Mouse (Mus musculus) kidney, postnatal 10 days (tissue): ENCODE measurements around the gene Sptlc3.
A peak's percentile ranks its signal among the peaks of the same experiment; 100 is the strongest.

Experiments used
- DNase-seq: peaks from one replicate; pipeline ENCODE4 v3.0.0; 2021; ENCODE audit warnings: mixed read lengths

Sptlc3 gene

GRCm38 (mm10) chr2:139493836-139494235, at the start of gene Sptlc3:
Sptlc3 (plus strand) TSS chr2:139493913.
- DNase-seq: no peak

GRCm38 (mm10) chr2:139467726-139468125, 26.0 kb upstream of the Sptlc3 start:
- no peak for DNase-seq

- no peak for DNase-seq
These were observed 5.0 kb upstream of the Sptlc3 start for GRCm38 (mm10) chr2:139488708-139489107.

- no peak for DNase-seq
These were observed 916 bp downstream of the Sptlc3 start for GRCm38 (mm10) chr2:139494629-139495028.

- no peak for DNase-seq
These were observed 68.3 kb downstream of the Sptlc3 start for GRCm38 (mm10) chr2:139561966-139562505.

- no peak for DNase-seq
These were observed 85.6 kb downstream of the Sptlc3 start for GRCm38 (mm10) chr2:139579280-139579679.

- peak; percentile 9 for DNase-seq
These were observed 89.1 kb downstream of the Sptlc3 start for GRCm38 (mm10) chr2:139582766-139583165.

GRCm38 (mm10) chr2:139587660-139588200, 94.0 kb downstream of the Sptlc3 start:
- no peak for DNase-seq

- peak; percentile 79 for DNase-seq
These were observed 96.2 kb downstream of the Sptlc3 start for GRCm38 (mm10) chr2:139589905-139590304.

- peak; percentile 16 for DNase-seq
These were observed 97.4 kb downstream of the Sptlc3 start for GRCm38 (mm10) chr2:139590888-139591698.

GRCm38 (mm10) chr2:139592109-139592508, 98.4 kb downstream of the Sptlc3 start:
- no peak for DNase-seq

- DNase-seq: no peak
These were observed 103.5 kb downstream of the Sptlc3 start for GRCm38 (mm10) chr2:139597229-139597628.

GRCm38 (mm10) chr2:139601543-139602194, 108.0 kb downstream of the Sptlc3 start:
- no peak for DNase-seq

- DNase-seq: no peak
These were observed 114.5 kb downstream of the Sptlc3 start for GRCm38 (mm10) chr2:139608167-139608566.

GRCm38 (mm10) chr2:139608810-139609209, 115.1 kb downstream of the Sptlc3 start:
- DNase-seq: peak; percentile 17

GRCm38 (mm10) chr2:139609231-139609630, 115.5 kb downstream of the Sptlc3 start:
- no peak for DNase-seq

GRCm38 (mm10) chr2:139609662-139610291, 116.1 kb downstream of the Sptlc3 start:
- DNase-seq: no peak

GRCm38 (mm10) chr2:139612410-139613107, 118.8 kb downstream of the Sptlc3 start:
- DNase-seq: no peak

GRCm38 (mm10) chr2:139626496-139626895, 132.8 kb downstream of the Sptlc3 start:
- DNase-seq: no peak

GRCm38 (mm10) chr2:139628731-139629130, 135.0 kb downstream of the Sptlc3 start:
- no peak for DNase-seq

- no peak for DNase-seq
These were observed 135.9 kb downstream of the Sptlc3 start for GRCm38 (mm10) chr2:139629653-139630052.

- DNase-seq: no peak
These were observed 140.8 kb downstream of the Sptlc3 start for GRCm38 (mm10) chr2:139634506-139634905.
